Mouse (Mus musculus) myocyte (in vitro differentiated cells): ENCODE measurements at regions not wholly inside any gene's neighbourhood (a gene's known extent, or its start where the extent isn't known, plus 50 kb on each side); places are given as distances from the start of the nearest gene placed in this dataset.

Experiments used
- CEBPB ChIP-seq: IDR thresholded peaks from 2 replicates; pipeline ENCODE4 v1.6.1; 2011; ENCODE audit warnings: mild to moderate bottlenecking, moderate library complexity; ENCODE audit not compliant: poor library complexity, insufficient read depth, severe bottlenecking
- E2F4 ChIP-seq: IDR thresholded peaks from one replicate; pipeline ENCODE4 v1.6.1; 2011; ENCODE audit warnings: mild to moderate bottlenecking, control low read depth, moderate library complexity; ENCODE audit not compliant: insufficient read depth
- MAX ChIP-seq: IDR thresholded peaks from one replicate; pipeline ENCODE4 v1.6.1; 2011; ENCODE audit warnings: low read depth, mild to moderate bottlenecking, control low read depth
- MYOD1 ChIP-seq, 3 experiments: IDR thresholded peaks; one replicate each; pipeline ENCODE4 v1.6.1; 2011; ENCODE audit warnings: control low read depth in 2 of 3, low read depth in 2 of 3, mild to moderate bottlenecking in 2 of 3, moderate library complexity in 1 of 3; ENCODE audit not compliant: insufficient read length in 2 of 3, control insufficient read depth in 1 of 3
- MYOG ChIP-seq, 3 experiments: IDR thresholded peaks; one replicate each; pipeline ENCODE4 v1.6.1; 2011; ENCODE audit warnings: control low read depth in 2 of 3, low read depth in 2 of 3, mild to moderate bottlenecking in 2 of 3; ENCODE audit not compliant: insufficient read length in 2 of 3, control insufficient read depth in 1 of 3, insufficient read depth in 1 of 3
- POLR2A ChIP-seq: IDR thresholded peaks from one replicate; pipeline ENCODE4 v1.6.1; 2011; ENCODE audit warnings: low read depth, mild to moderate bottlenecking, control low read depth, moderate library complexity; ENCODE audit not compliant: insufficient read length
- POLR2AphosphoS2 ChIP-seq: IDR thresholded peaks from one replicate; pipeline ENCODE4 v1.6.1; 2011; ENCODE audit warnings: low read depth, control low read depth; ENCODE audit not compliant: insufficient read length
- SRF ChIP-seq: IDR thresholded peaks from one replicate; pipeline ENCODE4 v1.6.1; 2011; ENCODE audit warnings: low read depth; ENCODE audit not compliant: control insufficient read depth, insufficient read length
- USF1 ChIP-seq: IDR thresholded peaks from one replicate; pipeline ENCODE4 v1.6.1; 2011; ENCODE audit warnings: low read depth, mild to moderate bottlenecking, control low read depth, moderate library complexity

- TF ChIP-seq USF1 (no peak), POLR2A (no peak), MAX (no peak), MYOD1 (IDR thresholded peaks at IDR 0.05; ENCODE audit: control insufficient read depth in 1 of 3, insufficient read length in 2 of 3, low read depth in 2 of 3) (no peak), CEBPB (no peak), MYOG (IDR thresholded peaks at IDR 0.05; ENCODE audit: control insufficient read depth in 1 of 3, insufficient read depth in 1 of 3, insufficient read length in 2 of 3, low read depth in 2 of 3) (no peak), POLR2AphosphoS2 (no peak), SRF (no peak), E2F4 (no peak)
Measured at GRCm38 (mm10) chr1:154956625-154957031, 72.3 kb upstream of the Cacna1e start.
